Mouse (Mus musculus): Measurements from ENCODE around the gene Tmem222. TPM values are rescaled to one million over a fixed set of nuclear protein-coding genes. Genes with fewer than 3 reads are reported as not detected.

The Tmem222 gene
- total RNA-seq, 2 experiments from 2014 or later, result 87.3 to 91.2 TPM

DNA sequence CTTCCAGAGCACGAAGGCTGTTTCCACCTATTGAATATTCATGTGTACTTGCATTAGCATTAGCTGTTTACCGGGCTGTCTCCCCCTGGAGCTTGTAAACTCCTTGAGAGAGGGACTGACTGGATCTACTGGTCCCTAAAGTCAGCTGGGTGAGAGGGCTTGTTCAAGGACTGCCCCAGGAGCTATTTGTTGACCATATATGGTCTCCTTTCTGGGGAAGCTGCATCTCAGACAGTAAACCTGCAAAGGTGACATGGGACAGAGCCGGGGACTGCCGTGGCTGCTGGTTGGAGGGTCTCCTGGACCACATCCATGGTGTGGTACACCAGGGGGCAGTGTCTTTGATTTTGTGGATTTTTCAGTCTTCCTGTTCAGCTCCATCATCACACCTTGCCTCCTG, 5.1 kb upstream of the Tmem222 start:
- no peak for DNase-seq (ENCODE audit: extremely low spot score in 1 of 2, low spot score in 2 of 2)
- Histone ChIP-seq H3K27ac (no peak overlapping the region; the same call in 1 of the 2 replicates), H3K4me3 (no peak overlapping the region)
- intact Hi-C loops (cut with DNase I), result no loop called here
- no peak; the same call in 1 of the 2 replicates for TF ChIP-seq CTCF (IDR thresholded peaks at IDR 0.05)

DNA sequence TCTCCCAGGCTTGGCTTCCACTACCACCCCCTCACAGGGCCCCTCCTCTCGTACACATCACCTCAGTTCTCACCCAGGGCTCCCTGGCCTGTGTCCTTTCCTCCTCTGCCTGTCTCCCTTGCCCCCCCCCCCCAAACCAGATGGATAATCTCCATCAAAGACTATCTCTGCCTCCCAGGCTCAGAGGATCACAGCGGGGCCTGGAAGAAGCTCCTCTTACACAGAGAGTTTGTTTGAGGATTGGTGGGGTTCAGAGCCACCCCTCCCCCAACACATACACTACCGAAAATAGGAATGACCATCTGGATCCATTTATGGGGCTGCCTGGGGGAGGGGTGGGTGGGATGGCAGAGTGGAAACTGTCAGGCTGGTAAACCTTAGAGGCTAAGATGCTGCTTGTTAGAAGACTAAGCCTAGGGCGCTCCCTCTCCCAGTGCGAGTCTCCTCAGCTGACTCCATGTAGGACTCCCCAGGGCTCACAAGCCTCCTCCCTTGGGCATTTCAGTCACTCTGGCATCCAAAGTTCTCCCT, 4.4 kb upstream of the Tmem222 start:
- intact Hi-C loops (cut with DNase I), result no loop called here
- no peak overlapping the region for H3K4me3 ChIP-seq
- TF ChIP-seq CTCF (IDR thresholded peaks at IDR 0.05), result no peak
- H3K27ac ChIP-seq, result peak overlapping the region; percentile 44
- DNase-seq (ENCODE audit: extremely low spot score in 1 of 2, low spot score in 2 of 2), result no peak

DNA sequence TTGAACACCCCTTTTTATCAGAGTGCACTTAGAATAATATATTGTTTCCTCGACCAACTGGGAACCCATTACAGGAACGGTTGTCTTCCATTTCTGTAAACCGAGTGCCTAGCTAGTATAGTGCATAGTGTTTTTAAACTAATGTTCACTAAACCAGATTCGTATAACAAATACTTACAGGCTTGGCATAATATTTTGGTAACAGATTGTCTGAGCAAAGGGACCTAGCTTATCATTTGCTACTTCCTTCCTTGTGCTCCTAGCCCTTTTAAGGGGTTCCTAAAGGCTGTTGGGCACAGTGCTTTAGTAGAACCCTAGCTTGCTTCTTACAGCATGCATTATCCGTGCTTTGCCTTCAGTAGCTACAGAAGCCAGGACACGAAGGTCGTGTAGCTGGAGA, 3.9 kb upstream of the Tmem222 start:
- intact Hi-C loops (cut with DNase I), result no loop called here
- no peak for DNase-seq (ENCODE audit: extremely low spot score in 1 of 2, low spot score in 2 of 2)
- TF ChIP-seq CTCF (IDR thresholded peaks at IDR 0.05), result no peak
- Histone ChIP-seq H3K4me3 (no peak overlapping the region), H3K27ac (peak overlapping the region; percentile 36)

DNA sequence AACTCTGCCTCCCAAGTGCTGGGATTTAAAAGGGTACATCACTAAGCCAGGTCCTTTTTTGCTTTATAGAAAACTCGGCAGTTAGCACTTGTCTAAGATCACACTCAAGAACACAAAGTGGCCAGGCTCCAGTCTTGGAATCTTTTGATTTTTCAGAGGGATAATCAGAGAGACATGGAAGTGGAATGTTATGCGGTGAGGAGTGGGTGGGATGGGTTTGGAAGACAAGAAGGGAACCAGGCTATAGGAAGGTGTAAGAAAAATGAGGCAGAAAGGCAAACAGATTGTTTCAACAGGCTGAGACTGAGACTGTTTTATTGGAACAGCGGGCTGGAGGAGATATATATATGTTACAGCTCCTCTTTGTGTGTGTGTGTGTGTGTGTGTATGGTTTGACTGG, 890 bp upstream of the Tmem222 start:
- no peak for DNase-seq (ENCODE audit: extremely low spot score in 1 of 2, low spot score in 2 of 2)
- intact Hi-C loops (cut with DNase I), result no loop called here
- TF ChIP-seq CTCF (IDR thresholded peaks at IDR 0.05), result no peak
- peak overlapping the region; percentile 91 for H3K4me3 ChIP-seq
- H3K27ac ChIP-seq, result peak overlapping the region; percentile 90

DNA sequence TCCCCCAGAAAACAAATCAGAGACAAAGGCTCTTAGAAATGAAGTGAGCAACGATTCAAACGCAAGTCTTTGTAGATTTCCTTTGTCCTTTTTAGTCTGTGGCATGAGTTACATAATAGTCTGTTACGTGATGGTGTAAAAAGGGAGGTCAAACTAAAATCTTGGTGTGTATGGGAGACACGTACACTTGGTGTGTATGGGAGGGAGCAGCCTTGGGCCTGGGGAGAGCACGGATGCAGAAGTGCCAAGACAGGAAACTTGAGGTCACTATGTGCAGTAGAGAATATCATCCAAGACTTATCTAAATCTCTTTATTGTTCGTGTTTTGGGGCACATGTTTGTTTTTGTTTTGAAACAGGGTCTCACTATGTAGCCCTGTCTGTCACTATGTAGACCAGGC, 475 bp upstream of the Tmem222 start:
- TF ChIP-seq CTCF (IDR thresholded peaks at IDR 0.05), result no peak
- H3K4me3 ChIP-seq, result peak overlapping the region; percentile 91
- peak overlapping the region; percentile 90 for H3K27ac ChIP-seq
- DNase-seq (ENCODE audit: extremely low spot score in 1 of 2, low spot score in 2 of 2), result no peak
- intact Hi-C loops (cut with DNase I), result no loop called here

DNA sequence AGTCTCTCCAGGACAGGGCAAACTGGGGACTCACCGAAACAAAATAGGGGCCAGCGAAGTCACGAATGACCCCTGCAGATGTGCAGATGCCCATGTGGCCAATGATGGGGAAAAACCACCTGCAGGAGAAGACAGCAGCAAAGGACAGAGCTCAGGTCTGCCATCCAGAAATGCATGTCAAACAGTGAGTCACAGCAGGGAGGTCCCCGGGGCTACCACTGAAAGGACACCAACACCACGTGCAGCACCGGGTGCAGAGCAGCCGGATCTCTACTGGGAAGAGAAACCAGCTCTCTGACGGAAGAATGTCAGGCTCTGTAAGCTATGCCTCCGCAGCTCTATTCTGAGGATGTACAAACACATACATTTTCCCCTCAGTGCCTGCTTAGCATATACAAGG, 6.7 kb downstream of the Tmem222 start:
- no peak for DNase-seq (ENCODE audit: extremely low spot score in 1 of 2, low spot score in 2 of 2)
- TF ChIP-seq CTCF (IDR thresholded peaks at IDR 0.05), result no peak
- intact Hi-C loops (cut with DNase I), result no loop called here
- Histone ChIP-seq H3K27ac (no peak overlapping the region), H3K4me3 (no peak overlapping the region)

DNA sequence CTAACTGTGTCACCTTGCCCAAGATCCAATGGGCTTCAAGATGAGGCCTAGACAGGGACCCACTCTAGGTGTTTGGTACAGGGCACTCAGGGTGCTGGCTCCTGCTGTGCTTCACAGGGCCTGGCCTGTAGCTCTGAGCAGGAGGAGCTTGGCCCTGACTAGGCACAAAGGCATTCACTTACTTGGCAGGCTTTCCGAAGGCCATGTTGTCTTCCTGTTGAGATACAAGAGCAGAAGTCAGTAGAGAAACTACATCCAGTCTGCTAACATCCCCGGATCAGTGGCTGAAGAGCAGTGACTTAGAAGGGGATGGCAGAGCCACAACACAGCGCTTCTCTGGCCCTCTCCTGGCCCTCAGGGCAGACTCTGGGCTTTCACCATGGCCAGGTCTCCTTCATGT, 8.0 kb downstream of the Tmem222 start:
- intact Hi-C loops (cut with DNase I), result no loop called here
- no peak for DNase-seq (ENCODE audit: extremely low spot score in 1 of 2, low spot score in 2 of 2)
- TF ChIP-seq CTCF (IDR thresholded peaks at IDR 0.05), result no peak
- Histone ChIP-seq H3K27ac (no peak overlapping the region), H3K4me3 (no peak overlapping the region)

DNA sequence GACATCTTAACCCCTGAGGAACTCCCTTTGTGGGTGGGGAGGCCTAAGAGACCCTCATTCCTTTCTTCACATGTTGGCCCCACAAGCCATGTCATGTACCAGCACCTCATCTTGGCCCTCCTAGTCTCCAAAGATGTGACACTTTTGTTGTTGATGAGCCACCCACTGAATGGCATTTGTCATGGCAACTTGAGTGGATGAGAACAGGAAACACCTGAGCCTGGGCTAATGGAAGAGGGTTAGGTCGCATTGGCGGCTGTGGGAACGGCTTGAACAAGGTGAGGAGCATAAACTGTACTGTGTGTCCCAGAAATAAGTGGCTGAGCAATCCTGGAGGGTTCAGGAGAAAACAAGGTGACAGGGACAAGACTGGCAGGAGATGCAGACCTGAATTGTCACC, 8.7 kb downstream of the Tmem222 start:
- H3K4me3 ChIP-seq, result no peak overlapping the region
- H3K27ac ChIP-seq, result no peak overlapping the region
- DNase-seq (ENCODE audit: extremely low spot score in 1 of 2, low spot score in 2 of 2), result no peak
- no peak for TF ChIP-seq CTCF (IDR thresholded peaks at IDR 0.05)
- intact Hi-C loops (cut with DNase I), result no loop called here

DNA sequence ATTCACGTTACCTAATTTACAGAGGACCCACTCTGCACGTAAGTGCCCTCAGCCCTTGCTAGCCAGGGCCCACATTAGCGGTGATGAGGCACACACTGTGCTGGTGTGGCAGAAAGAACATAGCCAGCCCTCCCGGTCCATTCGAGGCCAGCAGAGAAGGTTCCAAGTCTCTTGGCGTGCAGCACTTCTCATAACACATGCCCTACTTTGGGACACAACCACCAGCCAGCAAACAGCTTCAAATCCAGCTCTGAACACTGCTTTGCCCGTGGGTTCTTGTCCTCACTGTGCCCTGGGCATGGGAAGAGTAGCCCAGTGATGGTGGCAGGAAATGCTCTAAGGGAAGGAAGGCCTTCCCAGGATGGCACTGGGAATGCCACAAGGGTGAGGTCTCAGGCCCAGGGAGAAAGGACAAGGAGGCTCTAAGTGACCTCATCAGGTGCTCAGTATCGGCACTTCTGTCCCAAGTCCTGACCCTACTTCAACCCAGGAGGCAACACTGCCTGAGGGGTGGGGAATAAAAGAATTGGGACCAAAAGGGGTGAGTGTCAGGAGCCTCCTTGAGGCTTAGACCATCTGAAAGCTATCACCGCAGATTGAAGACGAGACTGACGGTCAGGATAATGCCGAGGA, 11.2 kb downstream of the Tmem222 start:
- Histone ChIP-seq H3K4me3 (no peak overlapping the region), H3K27ac (no peak overlapping the region)
- no peak for DNase-seq (ENCODE audit: extremely low spot score in 1 of 2, low spot score in 2 of 2)
- intact Hi-C loops (cut with DNase I), result no loop called here
- no peak for TF ChIP-seq CTCF (IDR thresholded peaks at IDR 0.05)

DNA sequence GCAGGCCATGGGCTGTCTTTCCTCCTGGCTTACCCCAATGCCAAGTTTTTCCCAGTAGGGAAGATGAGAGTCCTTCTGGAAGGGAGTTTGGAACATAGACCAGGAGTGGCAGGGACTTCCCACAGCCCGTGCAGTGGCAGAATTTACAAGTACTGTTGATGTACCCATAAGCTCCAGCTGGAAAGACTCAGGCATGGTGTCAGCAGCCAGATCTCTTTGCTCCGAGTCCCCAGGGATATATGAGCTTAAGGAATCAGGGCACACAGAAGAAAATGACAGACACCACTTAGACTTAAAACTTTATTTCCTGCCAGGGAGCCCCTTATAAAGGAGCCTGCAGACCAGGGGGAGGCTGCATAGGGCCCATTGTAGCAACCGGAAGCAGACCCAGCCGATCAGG, 11.8 kb downstream of the Tmem222 start:
- no peak for TF ChIP-seq CTCF (IDR thresholded peaks at IDR 0.05)
- H3K27ac ChIP-seq, result no peak overlapping the region
- no peak for DNase-seq (ENCODE audit: extremely low spot score in 1 of 2, low spot score in 2 of 2)
- H3K4me3 ChIP-seq, result no peak overlapping the region
- intact Hi-C loops (cut with DNase I), result no loop called here

DNA sequence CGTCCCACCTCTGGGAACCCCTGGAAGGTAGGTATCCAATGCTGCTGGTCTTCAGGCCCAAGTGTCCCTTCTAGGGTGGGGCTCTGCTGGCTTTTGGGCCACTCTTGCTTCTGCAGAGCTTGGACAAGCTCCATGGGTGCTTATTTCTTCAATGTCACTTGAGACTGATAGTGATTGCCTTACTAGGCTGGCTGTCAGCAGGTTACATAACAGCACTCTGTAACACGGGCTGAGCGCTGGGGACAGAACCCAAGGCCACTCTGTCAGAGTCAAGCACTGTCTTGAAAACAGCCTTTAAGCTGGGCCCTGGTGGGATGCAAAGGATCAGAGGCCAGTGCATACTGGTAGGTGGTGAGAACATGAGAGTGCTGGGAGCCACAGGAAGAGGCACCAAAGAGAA, 12.3 kb downstream of the Tmem222 start:
- no peak for DNase-seq (ENCODE audit: extremely low spot score in 1 of 2, low spot score in 2 of 2)

DNA sequence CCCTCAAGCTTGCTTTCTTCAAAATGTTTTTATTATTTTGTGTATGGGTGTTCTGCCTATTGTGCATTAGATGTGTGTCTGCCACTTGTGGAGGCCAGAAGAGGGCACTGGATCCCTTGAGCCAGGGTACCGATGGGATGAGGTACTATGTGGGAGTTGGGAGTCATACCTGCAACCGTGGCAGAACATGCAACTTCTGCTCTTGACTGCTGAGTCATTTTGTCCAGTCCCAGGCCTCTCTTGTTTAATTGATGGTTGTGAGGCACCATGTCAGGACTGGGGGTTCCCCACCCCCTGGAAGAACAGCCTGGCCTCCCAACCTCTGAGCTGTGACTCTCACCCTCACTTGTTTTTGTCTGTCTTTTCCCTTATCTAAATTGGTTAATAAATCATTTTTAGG, 13.0 kb downstream of the Tmem222 start:
- no peak overlapping the region for H3K4me3 ChIP-seq
- no peak for DNase-seq (ENCODE audit: extremely low spot score in 1 of 2, low spot score in 2 of 2)
- intact Hi-C loops (cut with DNase I), result no loop called here
- no peak overlapping the region for H3K27ac ChIP-seq
- no peak for TF ChIP-seq CTCF (IDR thresholded peaks at IDR 0.05)

More for the DNA sequence above, 12.3 kb downstream of the Tmem222 start:
- TF ChIP-seq CTCF (IDR thresholded peaks at IDR 0.05), result no peak
- Histone ChIP-seq H3K27ac (no peak overlapping the region), H3K4me3 (no peak overlapping the region)
- intact Hi-C loops (cut with DNase I), result no loop called here

DNA sequence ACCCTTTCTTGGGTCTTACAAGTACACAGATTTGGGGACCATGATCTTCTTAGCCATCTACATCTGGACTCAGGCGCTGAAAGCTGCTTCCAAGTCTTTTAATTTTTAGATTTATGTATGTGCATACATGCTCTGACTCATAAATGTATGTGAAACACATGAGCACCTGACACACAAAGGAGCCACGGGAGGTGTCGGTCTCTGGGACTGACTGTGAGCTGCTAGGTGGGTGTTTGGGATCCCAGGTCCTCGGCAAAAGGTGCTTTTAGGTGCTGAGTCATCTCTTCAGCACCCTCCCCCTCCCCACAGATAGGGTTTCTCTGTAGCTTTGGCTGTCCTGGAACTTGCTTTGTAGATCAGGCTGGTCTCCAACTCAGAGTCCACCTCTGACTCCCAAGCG, 13.8 kb downstream of the Tmem222 start:
- no peak overlapping the region for H3K4me3 ChIP-seq
- TF ChIP-seq CTCF (IDR thresholded peaks at IDR 0.05), result no peak
- intact Hi-C loops (cut with DNase I), result no loop called here
- H3K27ac ChIP-seq, result no peak overlapping the region
- no peak for DNase-seq (ENCODE audit: extremely low spot score in 1 of 2, low spot score in 2 of 2)

Data from left cerebral cortex, adult 2 months (tissue).